Mouse (Mus musculus) brain, embryonic 14.5 days (tissue): ENCODE measurements around the gene Slc35g2.

ENCODE experiments used
- CTCF ChIP-seq: fragments of 200-500 bp; IDR thresholded peaks from 2 replicates; pipeline ENCODE4 v1.5.1; 2012; ENCODE audit warnings: inconsistent platforms, mild to moderate bottlenecking, moderate library complexity, borderline replicate concordance; ENCODE audit not compliant: insufficient read depth, insufficient read length; ENCODE audit errors: extremely low read depth
- POLR2A ChIP-seq: fragments of 200-500 bp; IDR thresholded peaks from 2 replicates; pipeline ENCODE4 v1.6.1; 2012; ENCODE audit warnings: mild to moderate bottlenecking, inconsistent platforms, borderline replicate concordance; ENCODE audit not compliant: poor library complexity, insufficient read depth, insufficient read length, severe bottlenecking; ENCODE audit errors: extremely low read depth

- TF ChIP-seq CTCF, result no peak
- no peak for TF ChIP-seq POLR2A
These were observed 29.0 kb upstream of the Slc35g2 start for GRCm38 (mm10) chr9:100599761-100600328.
